Mouse (Mus musculus) lung, embryonic 14.5 days (tissue): ENCODE measurements around the gene Cpt1c. TPM values are rescaled to one million over a fixed set of nuclear protein-coding genes. Genes with fewer than 3 reads are reported as not detected.
A peak's percentile ranks its signal among the peaks of the same experiment; 100 is the strongest.

Experiments used
- ATAC-seq: fragments of 200-750 bp; cut with Nextera tagmentation; 2 replicates; pipeline ENCODE4 v1.8.0; 2017; ENCODE audit warnings: mild to moderate bottlenecking, moderate TSS enrichment, moderate library complexity; ENCODE audit not compliant: insufficient read depth
- DNase-seq: peaks from one replicate; pipeline ENCODE4 v3.0.0-alpha.2; 2015
- H3K27ac ChIP-seq: fragments of 300-500 bp; sonication (generic); 2 replicates; pipeline ENCODE4 v1.5.1; 2014; ENCODE audit warnings: low read depth, mild to moderate bottlenecking, moderate library complexity
- H3K27me3 ChIP-seq: fragments of 300-500 bp; sonication (generic); 2 replicates; pipeline ENCODE4 v1.6.1; 2014; ENCODE audit warnings: low read length, control low read depth; ENCODE audit not compliant: insufficient read depth
- H3K36me3 ChIP-seq: fragments of 300-500 bp; sonication (generic); 2 replicates; pipeline ENCODE4 v1.6.1; 2014; ENCODE audit warnings: control low read depth; ENCODE audit not compliant: insufficient read depth
- H3K4me1 ChIP-seq: fragments of 300-500 bp; sonication (generic); 2 replicates; pipeline ENCODE4 v1.6.1; 2014; ENCODE audit warnings: antibody characterized with exemption, control low read depth; ENCODE audit not compliant: insufficient read depth
- H3K4me2 ChIP-seq: fragments of 300-500 bp; sonication (generic); 2 replicates; pipeline ENCODE4 v1.6.1; 2014; ENCODE audit warnings: mild to moderate bottlenecking
- H3K4me3 ChIP-seq: fragments of 300-500 bp; sonication (generic); 2 replicates; pipeline ENCODE4 v1.5.1; 2014; ENCODE audit warnings: low read depth, low read length
- H3K9ac ChIP-seq: fragments of 300-500 bp; sonication (generic); 2 replicates; pipeline ENCODE4 v1.6.1; 2014
- H3K9me3 ChIP-seq: fragments of 300-500 bp; sonication (generic); 2 replicates; pipeline ENCODE4 v1.6.1; 2016; ENCODE audit warnings: low read depth, low read length, control low read depth
- CTCF ChIP-seq: IDR thresholded peaks from 2 replicates; pipeline ENCODE4 v1.5.1; 2016; ENCODE audit warnings: antibody characterized with exemption, low read depth
- WGBS: fragments of 180-500 bp; shearing (Covaris S2); extraction: QIAGEN DNeasy Blood & Tissue Kit; methylation state at CpG from one replicate; pipeline ENCODE4 v1.1.7; 2014; 5-methylcytosine and 5-hydroxymethylcytosine counted together
- microRNA-seq: library from miRNA; unstranded; fragments of <30 nt; microRNA quantifications from one replicate; pipeline ENCODE4, GENCODE M21; 2016; ENCODE audit warnings: borderline number of aligned reads
- polyA plus RNA-seq: library from polyadenylated mRNA; unstranded; fragments of >200 nt; fragmentation: Nextera tagmentation; extraction: Ambion mirVana; gene quantifications from 2 replicates; pipeline ENCODE4 v1.2.1, GENCODE M21; 2014

Cpt1c gene
- polyA plus RNA-seq, 1 experiment from 2014 or later: 14.9 TPM

DNA sequence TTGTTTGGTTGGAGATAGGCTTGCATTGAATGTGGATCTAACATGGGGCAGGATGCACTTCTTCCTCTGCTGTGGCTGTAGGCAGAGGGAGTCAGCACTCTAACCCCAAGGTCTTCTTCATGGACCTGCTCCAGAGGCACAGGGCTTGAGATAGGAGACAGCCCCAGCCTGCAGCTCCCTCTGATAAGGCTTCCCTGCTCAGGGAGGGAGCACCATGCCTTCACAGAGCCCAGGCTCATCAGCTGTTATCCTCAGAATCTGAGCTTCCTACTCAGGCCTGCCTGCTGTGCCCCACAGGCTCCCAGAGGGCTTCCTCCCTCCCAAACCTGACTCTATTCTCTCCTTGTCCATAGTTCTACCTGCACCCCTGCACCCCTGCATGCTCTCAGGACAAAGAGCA, 52.1 kb downstream of the Cpt1c start:
- no peak for TF ChIP-seq CTCF
- H3K9ac ChIP-seq: no peak overlapping the region
- H3K4me1 ChIP-seq: no peaks in the 10 kb centered on the region
- H3K27ac ChIP-seq: no peak overlapping the region
- H3K4me3 ChIP-seq: no peak overlapping the region
- ATAC-seq (0 out of 2 replicates have a peak, but pooled peaks have one; percentile 44), DNase-seq (no peak)
- H3K9me3 ChIP-seq: no peaks in the 10 kb centered on the region
- H3K4me2 ChIP-seq: no peak overlapping the region
- no peaks in the 10 kb centered on the region for H3K27me3 ChIP-seq
- peaks cover 53% of the 10 kb centered on the region for H3K36me3 ChIP-seq

DNA sequence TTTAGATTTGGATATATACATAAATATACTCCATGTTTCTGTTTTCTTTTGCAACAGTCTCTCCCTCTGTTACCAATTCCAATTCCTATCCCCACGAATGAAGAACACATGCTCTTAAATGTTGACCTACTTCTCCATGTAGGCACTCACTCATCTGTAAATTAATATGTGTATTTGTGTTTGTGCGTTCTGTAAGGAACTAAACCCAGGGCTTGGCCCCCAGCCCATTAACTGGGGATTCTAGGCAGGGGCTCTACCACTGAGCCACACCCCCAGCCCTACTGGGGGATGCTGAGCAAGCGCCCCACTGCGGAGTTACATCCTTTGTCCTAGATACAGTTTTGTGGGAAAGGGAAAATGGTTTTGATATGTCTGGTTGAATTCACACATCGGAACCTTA, 55.5 kb downstream of the Cpt1c start:
- no peak overlapping the region for H3K4me3 ChIP-seq
- H3K27ac ChIP-seq: no peak overlapping the region
- no peak for TF ChIP-seq CTCF
- H3K4me2 ChIP-seq: no peak overlapping the region
- no peak for DNase-seq
- no peaks in the 10 kb centered on the region for H3K4me1 ChIP-seq
- 85% methylated on average over 5 of the region's 5 CpGs for WGBS
- H3K9ac ChIP-seq: no peak overlapping the region
- H3K27me3 ChIP-seq: no peaks in the 10 kb centered on the region
- ATAC-seq: no peak
- no peaks in the 10 kb centered on the region for H3K9me3 ChIP-seq
- H3K36me3 ChIP-seq: peaks cover 62% of the 10 kb centered on the region

DNA sequence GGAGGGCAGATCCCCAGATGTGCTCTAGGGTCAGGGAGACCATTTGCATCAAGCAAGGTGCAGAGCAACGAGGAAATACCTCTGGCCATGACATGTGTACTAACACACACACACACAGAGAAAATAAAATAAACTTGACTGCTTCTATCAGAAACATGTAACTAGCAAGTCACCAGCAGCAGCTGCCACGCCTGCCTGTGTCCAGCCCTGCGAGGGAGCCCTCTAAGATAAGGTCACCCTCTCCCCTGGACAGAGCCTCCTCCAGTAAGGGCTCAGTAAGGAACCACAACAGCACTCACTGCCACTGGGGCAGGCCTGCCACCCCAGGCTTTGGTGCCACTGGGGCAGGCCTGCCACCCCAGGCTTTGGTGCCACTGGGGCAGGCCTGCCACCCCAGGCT, 56.4 kb downstream of the Cpt1c start:
- Histone ChIP-seq H3K4me1 (no peaks in the 10 kb centered on the region), H3K36me3 (peaks cover 62% of the 10 kb centered on the region), H3K27me3 (no peaks in the 10 kb centered on the region), H3K4me2 (no peak overlapping the region), H3K9me3 (no peaks in the 10 kb centered on the region), H3K4me3 (no peak overlapping the region), H3K27ac (no peak overlapping the region), H3K9ac (no peak overlapping the region)
- DNase-seq: no peak
- TF ChIP-seq CTCF: no peak
- WGBS: 47% methylated on average over 3 of the region's 3 CpGs
- no peak for ATAC-seq

DNA sequence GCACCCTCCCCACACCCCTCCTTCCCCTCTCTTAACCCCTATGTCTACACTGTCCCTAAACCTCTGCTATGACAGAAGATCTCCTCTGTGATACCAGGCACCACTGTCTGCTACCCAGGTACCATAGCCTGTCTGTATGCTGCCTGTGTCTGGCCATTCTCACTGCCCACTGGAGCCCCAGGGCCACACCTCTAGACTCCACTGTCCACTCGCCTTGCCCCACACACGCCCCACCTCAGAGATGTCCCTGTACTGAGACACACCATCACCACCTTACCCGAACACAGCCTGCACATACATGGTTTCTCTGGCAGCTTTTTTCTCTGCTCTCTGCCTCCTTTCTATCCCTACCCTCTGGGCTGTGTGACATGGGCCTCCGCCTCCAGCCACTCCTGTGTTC, 57.8 kb downstream of the Cpt1c start:
- H3K9ac ChIP-seq: no peak overlapping the region
- H3K36me3 ChIP-seq: peaks cover 63% of the 10 kb centered on the region
- H3K27ac ChIP-seq: no peak overlapping the region
- H3K4me1 ChIP-seq: no peaks in the 10 kb centered on the region
- no peak overlapping the region for H3K4me3 ChIP-seq
- no peak for ATAC-seq
- no peaks in the 10 kb centered on the region for H3K27me3 ChIP-seq
- TF ChIP-seq CTCF: no peak
- no peak overlapping the region for H3K4me2 ChIP-seq
- no peak for DNase-seq
- 91% methylated on average over 4 of the region's 4 CpGs for WGBS
- H3K9me3 ChIP-seq: no peaks in the 10 kb centered on the region

DNA sequence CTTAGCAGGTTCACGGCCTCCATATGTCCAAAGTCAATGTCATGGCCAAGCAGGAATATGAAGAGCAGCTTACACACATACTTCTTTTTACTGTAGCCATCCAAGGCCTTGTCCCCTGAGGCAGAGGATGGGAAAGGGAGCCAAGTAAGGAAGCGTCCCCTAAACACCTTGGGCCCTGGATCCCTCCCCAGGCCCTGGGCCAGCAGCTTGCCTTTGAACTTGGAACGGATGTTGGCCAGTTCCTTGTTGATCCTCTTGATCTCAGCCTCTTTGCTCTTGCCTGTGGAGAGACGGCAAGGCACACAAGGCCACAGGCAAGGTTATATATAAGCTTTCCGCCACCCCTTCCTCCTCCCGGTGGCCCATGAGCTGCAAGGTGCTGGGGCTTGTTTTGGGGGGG, 58.5 kb downstream of the Cpt1c start:
- Histone ChIP-seq H3K27ac (no peak overlapping the region), H3K9ac (no peak overlapping the region), H3K27me3 (no peaks in the 10 kb centered on the region), H3K4me3 (no peak overlapping the region), H3K36me3 (peaks cover 64% of the 10 kb centered on the region), H3K4me1 (no peaks in the 10 kb centered on the region), H3K4me2 (no peak overlapping the region), H3K9me3 (no peaks in the 10 kb centered on the region)
- ATAC-seq: no peak
- DNase-seq: no peak
- no peak for TF ChIP-seq CTCF
- 79% methylated on average over 6 of the region's 6 CpGs for WGBS

DNA sequence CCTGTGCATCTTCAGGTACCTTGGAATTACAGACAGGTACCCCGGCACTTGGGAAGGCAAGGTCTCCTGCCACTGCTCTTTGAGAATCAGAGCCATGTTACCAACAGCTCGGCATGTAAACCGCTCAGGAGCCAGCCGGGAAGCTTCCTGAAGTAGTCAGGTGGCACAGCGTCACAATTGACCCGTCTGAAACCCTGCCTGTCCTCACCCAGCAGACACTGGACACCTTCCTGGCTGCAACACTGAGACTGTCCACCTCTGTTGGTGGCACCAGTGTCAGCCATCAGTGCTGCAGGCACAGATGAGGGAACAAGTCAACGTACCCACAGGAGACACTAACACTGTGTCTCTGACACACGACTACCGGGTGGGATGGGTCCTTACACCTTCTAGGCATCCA, 59.3 kb downstream of the Cpt1c start:
- Histone ChIP-seq H3K36me3 (peaks cover 68% of the 10 kb centered on the region), H3K27ac (no peak overlapping the region), H3K4me3 (no peak overlapping the region), H3K27me3 (no peaks in the 10 kb centered on the region), H3K9me3 (no peaks in the 10 kb centered on the region), H3K4me1 (no peaks in the 10 kb centered on the region), H3K9ac (no peak overlapping the region), H3K4me2 (no peak overlapping the region)
- no peak for ATAC-seq
- 83% methylated on average over 9 of the region's 9 CpGs for WGBS
- TF ChIP-seq CTCF: no peak
- DNase-seq: no peak

DNA sequence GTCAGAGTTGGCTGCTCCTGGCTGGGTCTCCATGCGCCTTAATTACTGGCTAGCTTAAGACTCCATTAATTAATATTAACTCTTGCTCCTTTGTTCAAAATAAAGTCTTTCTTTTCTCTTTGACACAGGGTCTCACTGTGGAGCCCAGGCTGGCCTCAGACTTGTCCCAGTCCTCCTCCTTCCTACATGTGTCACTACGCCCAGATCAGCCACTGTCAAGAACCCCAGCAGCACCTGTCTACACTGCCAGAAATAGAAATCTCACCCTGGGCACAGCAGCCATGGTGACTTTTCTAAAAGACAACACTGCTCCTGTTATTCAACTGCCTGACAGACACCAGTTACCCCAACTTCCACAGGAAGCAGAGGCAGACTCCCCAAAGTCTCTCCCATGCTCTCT, 60.3 kb downstream of the Cpt1c start:
- Histone ChIP-seq H3K4me2 (no peak overlapping the region), H3K27me3 (no peaks in the 10 kb centered on the region), H3K4me3 (no peak overlapping the region), H3K27ac (no peak overlapping the region), H3K36me3 (peaks cover 71% of the 10 kb centered on the region), H3K4me1 (no peaks in the 10 kb centered on the region), H3K9ac (no peak overlapping the region), H3K9me3 (no peaks in the 10 kb centered on the region)
- ATAC-seq (no peak), DNase-seq (no peak)
- TF ChIP-seq CTCF: no peak
- 92% methylated on average over 2 of the region's 2 CpGs for whole genome bisulfite sequencing

Small RNA genes within 50 kb of the gene (microRNA-seq; reads per million reads assigned to microRNA genes)
- gene Mir7054: not detected

Other genes with a start within 250 kb of the Cpt1c start
- 34.7 and 36.3 TPM in 2 replicates for gene Vrk3, start 226.4 kb downstream of the Cpt1c start, polyA plus RNA-seq
- gene Zfp473, start 223.8 kb downstream of the Cpt1c start, polyA plus RNA-seq: 0.92 and 2.3 TPM in 2 replicates
- 65.8 and 68.9 TPM in 2 replicates for gene Nup62, start 158.8 kb downstream of the Cpt1c start, polyA plus RNA-seq
- gene Il4i1, start 158.5 kb downstream of the Cpt1c start, polyA plus RNA-seq: 0.93 and 1.5 TPM in 2 replicates
- 3.1 TPM in 2 replicates for gene Atf5, start 158.2 kb downstream of the Cpt1c start, polyA plus RNA-seq
- 61.9 and 76.9 TPM in 2 replicates for gene Akt1s1, start 125.9 kb downstream of the Cpt1c start, polyA plus RNA-seq
- gene Tbc1d17, start 125.8 kb downstream of the Cpt1c start, polyA plus RNA-seq: 60.1 and 73.7 TPM in 2 replicates
- gene Pnkp, start 117.7 kb downstream of the Cpt1c start, polyA plus RNA-seq: 30.3 and 30.7 TPM in 2 replicates
- 386 and 443 TPM in 2 replicates for gene Ptov1, start 105.1 kb downstream of the Cpt1c start, polyA plus RNA-seq
- gene Med25, start 82.1 kb downstream of the Cpt1c start, polyA plus RNA-seq: 77.9 and 79.5 TPM in 2 replicates
- gene Fuz, start 78.8 kb downstream of the Cpt1c start, polyA plus RNA-seq: 17.7 and 19.1 TPM in 2 replicates
- 73.6 and 83.2 TPM in 2 replicates for gene Ap2a1, start 45.4 kb downstream of the Cpt1c start, polyA plus RNA-seq
- 0.11 and 0.14 TPM in 2 replicates for gene Tsks, start 31.6 kb downstream of the Cpt1c start, polyA plus RNA-seq
- 228 and 238 TPM in 2 replicates for gene Prmt1, start 11.7 kb upstream of the Cpt1c start, polyA plus RNA-seq
- 78.7 and 83.0 TPM in 2 replicates for gene Irf3, start 22.8 kb upstream of the Cpt1c start, polyA plus RNA-seq
- 69.9 and 76.9 TPM in 2 replicates for gene Bcl2l12, start 23.9 kb upstream of the Cpt1c start, polyA plus RNA-seq
- gene Scaf1, start 41.5 kb upstream of the Cpt1c start, polyA plus RNA-seq: 45.9 and 53.6 TPM in 2 replicates
- 46.2 and 46.5 TPM in 2 replicates for gene Rras, start 43.1 kb upstream of the Cpt1c start, polyA plus RNA-seq
- 14.2 and 16.2 TPM in 2 replicates for gene Prr12, start 78.0 kb upstream of the Cpt1c start, polyA plus RNA-seq
- gene Nosip, start 87.6 kb upstream of the Cpt1c start, polyA plus RNA-seq: 68.6 and 71.9 TPM in 2 replicates
- gene Prrg2, start 87.8 kb upstream of the Cpt1c start, polyA plus RNA-seq: 18.1 and 19.2 TPM in 2 replicates
- gene Rcn3, start 117.4 kb upstream of the Cpt1c start, polyA plus RNA-seq: 344 and 360 TPM in 2 replicates
- gene Fcgrt, start 129.0 kb upstream of the Cpt1c start, polyA plus RNA-seq: 56.4 and 57.0 TPM in 2 replicates
- gene Rps11, start 149.6 kb upstream of the Cpt1c start, polyA plus RNA-seq: 1,873 and 1,878 TPM in 2 replicates
- 1,527 and 1,587 TPM in 2 replicates for gene Rpl13a, start 153.9 kb upstream of the Cpt1c start, polyA plus RNA-seq
- gene Gm45713, start 161.4 kb upstream of the Cpt1c start, polyA plus RNA-seq: 1.2 and 1.4 TPM in 2 replicates
- gene Flt3l, start 161.6 kb upstream of the Cpt1c start, polyA plus RNA-seq: 0.72 and 1.1 TPM in 2 replicates
- gene Pih1d1, start 179.5 kb upstream of the Cpt1c start, polyA plus RNA-seq: 110 and 112 TPM in 2 replicates
- gene Aldh16a1, start 179.7 kb upstream of the Cpt1c start, polyA plus RNA-seq: 52.1 and 52.9 TPM in 2 replicates
- 0.09 and 0.97 TPM in 2 replicates for gene Slc17a7, start 189.1 kb upstream of the Cpt1c start, polyA plus RNA-seq
- gene Gfy, start 204.7 kb upstream of the Cpt1c start, polyA plus RNA-seq: not detected in 2 replicates
- not detected in 2 replicates for gene Pth2, start 206.1 kb upstream of the Cpt1c start, polyA plus RNA-seq
- gene Ccdc155, start 230.0 kb upstream of the Cpt1c start, polyA plus RNA-seq: 0.19 and 0.38 TPM in 2 replicates
- gene Dkkl1, start 237.3 kb upstream of the Cpt1c start, polyA plus RNA-seq: 0.45 TPM in 1 of 2 replicates, not detected in the other
- 204 and 222 TPM in 2 replicates for gene Tead2, start 240.9 kb upstream of the Cpt1c start, polyA plus RNA-seq